Mouse (Mus musculus) kidney, adult 11 months (tissue): ENCODE measurements around the gene Pygl.
"Not testable (repeated sequence)": the region's sequence is repeated elsewhere in the genome, so short reads cannot be mapped to it uniquely, and the experiment has no call there.

Experiments used
- DNase-seq: peaks from one replicate; pipeline ENCODE4 v3.0.0; 2022

The Pygl gene

GRCm38 (mm10) chr12:70226655-70227054, 4.6 kb downstream of the Pygl start:
- no peak for DNase-seq

GRCm38 (mm10) chr12:70223331-70223730, 8.0 kb downstream of the Pygl start:
- no peak for DNase-seq

GRCm38 (mm10) chr12:70221425-70221824, 9.9 kb downstream of the Pygl start:
- DNase-seq, result no peak

- DNase-seq, result no peak
Measured at GRCm38 (mm10) chr12:70218795-70219540, 12.3 kb downstream of the Pygl start.

GRCm38 (mm10) chr12:70216229-70216800, 15.0 kb downstream of the Pygl start:
- no peak for DNase-seq

GRCm38 (mm10) chr12:70214281-70214680, 17.0 kb downstream of the Pygl start:
- no peak for DNase-seq

- no peak for DNase-seq
Measured at GRCm38 (mm10) chr12:70213601-70214000, 17.7 kb downstream of the Pygl start.

- no peak for DNase-seq
Measured at GRCm38 (mm10) chr12:70212501-70212900, 18.8 kb downstream of the Pygl start.

GRCm38 (mm10) chr12:70208214-70208613, 23.1 kb downstream of the Pygl start:
- no peak for DNase-seq

- no peak for DNase-seq
Measured at GRCm38 (mm10) chr12:70204433-70204832, 26.9 kb downstream of the Pygl start.

- DNase-seq, result no peak
Measured at GRCm38 (mm10) chr12:70201926-70202529, 29.3 kb downstream of the Pygl start.

- DNase-seq, result no peak
Measured at GRCm38 (mm10) chr12:70196341-70196740, 34.9 kb downstream of the Pygl start.

- DNase-seq, result no peak
Measured at GRCm38 (mm10) chr12:70195426-70195825, 35.9 kb downstream of the Pygl start.

- DNase-seq, result no peak
Measured at GRCm38 (mm10) chr12:70192267-70192727, 39.0 kb downstream of the Pygl start.

GRCm38 (mm10) chr12:70184173-70184783, 47.0 kb downstream of the Pygl start:
- DNase-seq, result no peak

GRCm38 (mm10) chr12:70183507-70183906, 47.8 kb downstream of the Pygl start:
- not testable (repeated sequence) for DNase-seq

- DNase-seq, result no peak
Measured at GRCm38 (mm10) chr12:70169969-70170368, 61.3 kb downstream of the Pygl start.

- no peak for DNase-seq
Measured at GRCm38 (mm10) chr12:70167950-70168349, 63.3 kb downstream of the Pygl start.

- no peak for DNase-seq
Measured at GRCm38 (mm10) chr12:70164741-70165140, 66.5 kb downstream of the Pygl start.

GRCm38 (mm10) chr12:70161057-70161456, 70.2 kb downstream of the Pygl start:
- no peak for DNase-seq

- no peak for DNase-seq
Measured at GRCm38 (mm10) chr12:70157292-70158066, 73.8 kb downstream of the Pygl start.

GRCm38 (mm10) chr12:70156222-70156621, 75.1 kb downstream of the Pygl start:
- no peak for DNase-seq

- DNase-seq, result no peak
Measured at GRCm38 (mm10) chr12:70153842-70154241, 77.4 kb downstream of the Pygl start, which contains the start of gene Abhd12b. TSS of gene Abhd12b (plus strand) at chr12:70154142.
